Mouse (Mus musculus) cerebellum, adult 9-11 months (tissue): ENCODE data around the gene Rcan2.

Experiments
- DNase-seq: peaks from one replicate; pipeline ENCODE4 v3.0.0; 2022

Rcan2 gene

DNA sequence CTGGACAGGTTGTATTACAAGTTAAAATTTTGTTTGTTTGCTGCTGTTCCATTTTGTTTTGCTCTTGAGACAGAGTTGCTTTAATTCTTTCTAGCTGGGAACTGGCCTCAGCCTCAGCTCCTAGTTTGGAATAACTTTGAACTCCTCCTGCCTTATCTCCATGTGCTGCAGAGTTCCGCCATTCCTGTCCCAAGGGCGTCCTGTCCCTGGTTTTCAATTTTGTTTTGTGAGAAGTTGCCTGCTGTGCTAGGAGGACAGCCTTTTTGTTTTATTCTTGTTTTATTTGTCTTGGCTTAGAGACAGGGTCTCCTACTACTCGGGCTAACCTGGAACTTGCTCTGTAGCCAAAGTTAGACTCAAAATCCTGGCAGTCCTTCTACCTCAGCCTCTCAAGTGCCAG is 26.1 kb downstream of the Rcan2 start:
- DNase-seq = no peak

DNA sequence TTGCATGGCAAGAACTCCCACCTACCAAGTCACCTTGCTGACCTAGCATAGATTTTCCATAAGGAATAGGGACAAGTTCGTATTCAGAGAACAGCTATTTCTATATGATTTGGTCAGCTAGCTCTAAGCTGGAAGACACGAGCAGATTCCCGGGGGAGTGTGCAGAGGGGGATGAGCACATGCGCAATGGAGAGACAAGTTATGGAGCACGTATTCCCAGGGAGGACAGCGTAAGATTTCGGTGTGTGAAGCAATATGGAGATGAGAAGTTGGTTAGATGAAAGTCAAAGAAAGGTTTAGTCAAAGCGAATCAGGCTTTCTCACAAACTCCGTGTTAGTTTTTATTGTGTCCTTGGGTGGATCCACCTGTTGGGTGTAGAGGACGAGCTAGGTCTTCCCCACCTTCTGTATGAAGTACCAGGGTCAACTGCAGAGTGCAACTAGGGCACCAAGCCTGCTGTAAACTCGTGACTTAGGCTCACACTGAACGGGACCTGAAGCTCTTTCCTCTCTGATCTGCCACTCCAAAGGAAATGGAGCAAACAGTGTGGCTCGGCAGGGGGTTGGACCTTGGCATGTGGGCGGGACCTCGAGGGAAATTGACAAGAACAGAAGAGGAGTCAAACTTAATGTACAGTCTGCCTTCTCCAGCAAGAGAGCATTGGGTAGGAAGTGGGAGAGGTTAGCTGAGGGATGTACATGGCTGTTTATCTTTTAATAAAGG is 31.4 kb downstream of the Rcan2 start:
- no peak for DNase-seq

DNA sequence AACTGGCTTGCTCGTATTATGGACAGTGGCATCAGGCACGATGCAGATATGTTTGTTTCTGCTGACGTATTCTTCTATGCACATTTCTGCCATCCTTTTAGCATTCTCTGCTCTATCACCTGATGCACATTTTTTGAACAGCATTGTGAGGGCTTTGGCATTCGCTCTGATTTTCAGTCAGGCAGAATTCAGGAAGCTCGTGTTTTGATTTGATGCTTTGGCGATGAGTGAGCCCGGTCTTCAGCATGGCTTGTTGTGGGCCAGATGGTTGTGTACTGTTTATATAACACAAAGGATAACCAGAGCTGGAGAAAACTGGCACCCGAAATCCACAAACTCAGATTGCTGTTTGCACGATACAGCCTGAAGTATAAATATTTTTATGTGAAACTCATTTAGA is 39.1 kb downstream of the Rcan2 start:
- peak; percentile 90 for DNase-seq

DNA sequence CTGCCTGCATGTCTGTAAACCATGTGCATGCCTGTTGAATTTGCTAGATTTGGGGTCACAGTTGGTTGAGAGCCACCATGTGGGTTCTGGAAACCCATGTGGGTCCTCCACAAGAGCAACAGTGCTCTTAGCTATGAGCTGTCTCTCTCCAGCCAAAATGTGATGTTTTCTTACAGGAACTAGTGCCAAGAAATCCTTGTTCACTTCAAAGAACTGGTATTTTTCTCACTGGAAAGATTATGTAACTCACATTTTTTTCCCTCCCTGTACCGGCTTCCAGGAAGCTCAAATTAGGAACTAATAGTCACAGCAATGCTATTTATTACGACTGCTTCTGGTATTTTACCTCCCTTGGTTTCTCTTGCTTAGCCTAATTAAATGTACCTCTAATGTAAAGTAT is 45.6 kb downstream of the Rcan2 start:
- no peak for DNase-seq

DNA sequence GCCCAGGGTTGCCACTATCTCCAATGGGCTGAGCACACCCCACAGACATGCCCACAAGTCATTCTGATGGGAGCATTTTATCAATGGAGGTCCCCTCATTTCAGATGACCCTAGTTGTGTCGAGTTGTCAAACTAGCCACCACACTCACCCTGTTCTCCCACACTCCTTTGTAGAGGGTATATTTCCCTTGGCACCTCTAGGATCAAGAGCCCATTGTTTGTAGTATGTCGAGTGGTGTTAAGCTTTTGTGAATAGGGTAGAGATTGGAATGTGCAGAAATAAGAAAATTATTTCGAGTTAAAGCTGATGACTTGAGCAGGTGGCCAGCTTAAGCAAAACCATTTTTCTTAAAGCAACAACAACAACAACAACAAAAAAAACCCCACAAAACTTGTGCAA is 47.8 kb downstream of the Rcan2 start:
- no peak for DNase-seq

DNA sequence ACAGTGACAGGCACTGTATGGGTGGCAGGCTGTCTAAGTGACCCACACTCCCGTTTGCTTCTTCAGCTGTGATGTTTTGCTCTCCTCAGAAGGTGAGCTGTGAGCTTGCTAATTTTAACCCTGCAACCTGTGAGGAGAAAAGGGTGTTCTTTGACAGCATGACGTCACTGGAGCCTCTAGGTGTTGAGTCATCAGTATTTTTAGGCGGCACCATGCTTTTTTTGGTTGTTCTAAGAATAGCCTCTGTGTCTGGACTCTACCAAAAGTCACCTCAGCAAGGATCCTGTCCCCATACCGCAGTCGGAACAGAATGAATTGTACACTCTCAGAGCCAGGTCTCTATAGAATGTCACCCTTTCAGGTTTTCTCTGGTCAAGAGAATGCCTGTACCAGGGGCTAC is 54.0 kb downstream of the Rcan2 start:
- no peak for DNase-seq

DNA sequence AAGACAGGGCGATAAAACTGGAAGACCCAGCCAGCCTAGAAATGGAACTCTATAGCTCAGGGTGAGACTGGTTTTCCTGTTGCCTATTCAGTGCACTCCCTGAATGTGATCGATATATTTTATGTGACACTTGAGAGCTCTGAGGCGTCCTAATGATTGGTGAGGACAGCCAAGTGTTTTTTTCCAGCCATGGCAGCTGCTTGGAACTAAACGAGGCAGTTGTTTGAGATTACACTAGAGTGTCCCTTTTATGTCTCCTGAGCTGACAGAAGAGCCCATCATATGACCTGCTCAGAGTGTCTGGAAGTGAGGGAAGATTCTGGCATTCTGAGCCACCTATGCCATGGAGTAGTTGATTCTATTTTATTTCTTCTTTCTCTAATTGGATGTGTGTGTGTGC is 54.9 kb downstream of the Rcan2 start:
- DNase-seq = no peak

DNA sequence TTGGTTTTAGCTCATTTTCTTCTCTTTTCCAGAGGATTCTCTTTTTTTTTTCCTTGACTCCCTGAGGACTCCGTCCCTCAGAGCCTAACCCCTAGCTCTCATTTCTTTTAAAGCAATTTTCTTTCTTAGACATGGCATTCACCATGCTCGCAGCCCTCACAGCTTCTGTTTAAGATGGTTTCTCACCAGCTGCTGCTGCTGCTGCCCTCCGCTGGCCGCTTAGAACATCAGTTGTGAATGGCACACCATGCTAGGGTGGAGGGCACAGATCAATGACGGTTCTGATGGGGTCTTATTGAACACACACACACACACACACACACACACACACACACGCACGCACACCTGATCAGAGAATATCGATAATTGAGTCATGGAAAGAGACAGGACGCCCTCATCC is 67.7 kb downstream of the Rcan2 start:
- DNase-seq = no peak

DNA sequence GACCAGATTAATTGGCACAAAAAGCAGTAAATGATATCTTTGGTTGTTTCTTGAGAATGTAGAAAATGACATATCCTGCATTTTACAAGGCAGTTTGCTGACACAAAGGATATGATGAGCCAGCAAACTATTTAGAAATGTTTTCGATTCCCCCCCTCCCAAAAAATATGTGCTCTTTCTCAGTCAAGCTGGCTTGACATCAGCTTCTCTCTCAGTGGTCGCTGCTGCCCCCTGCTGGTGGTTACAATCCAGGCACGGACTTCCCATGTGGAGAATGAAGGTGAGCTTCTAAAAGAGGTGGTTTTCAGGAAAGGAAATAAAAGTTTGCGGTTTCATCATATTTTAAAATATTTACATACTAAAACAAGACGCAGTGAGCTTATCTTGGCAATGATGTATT is 68.5 kb downstream of the Rcan2 start:
- DNase-seq = peak; percentile 75

DNA sequence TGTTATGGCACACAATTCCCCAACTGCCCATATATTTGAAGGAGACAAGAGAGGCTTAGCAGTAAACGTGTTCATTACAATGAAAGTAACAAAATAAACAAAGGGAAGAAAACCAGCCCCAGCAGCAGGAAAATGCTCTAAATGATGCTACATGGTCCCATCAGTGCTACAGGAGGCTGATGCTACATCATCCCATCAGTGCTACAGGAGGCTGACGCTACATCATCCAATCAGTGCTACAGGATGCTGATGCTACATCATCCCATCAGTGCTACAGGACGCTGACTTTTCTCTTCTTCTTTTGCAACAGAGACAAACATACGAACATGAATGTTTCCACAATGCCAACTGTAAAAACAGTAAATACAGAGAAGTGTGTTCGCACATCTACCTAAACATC is 73.3 kb downstream of the Rcan2 start:
- no peak for DNase-seq

DNA sequence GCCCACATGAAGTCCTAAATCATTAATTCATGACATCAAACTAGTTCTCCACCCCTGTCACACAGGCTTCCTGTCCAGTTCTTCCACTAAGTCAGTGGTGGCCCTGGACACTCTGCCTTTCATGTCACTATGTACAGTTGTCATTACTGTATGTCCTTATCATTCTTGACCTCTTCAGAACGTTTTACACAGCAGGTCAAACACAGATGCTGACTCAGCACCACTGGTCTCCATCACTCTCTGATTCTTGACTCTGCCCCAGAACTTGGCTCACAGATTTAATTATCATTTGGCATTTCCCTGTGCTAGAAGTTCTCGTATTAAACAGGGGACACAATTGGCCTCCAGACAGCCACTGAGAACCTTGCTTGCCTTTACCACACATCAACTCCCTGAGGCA is 76.3 kb downstream of the Rcan2 start:
- DNase-seq = no peak

DNA sequence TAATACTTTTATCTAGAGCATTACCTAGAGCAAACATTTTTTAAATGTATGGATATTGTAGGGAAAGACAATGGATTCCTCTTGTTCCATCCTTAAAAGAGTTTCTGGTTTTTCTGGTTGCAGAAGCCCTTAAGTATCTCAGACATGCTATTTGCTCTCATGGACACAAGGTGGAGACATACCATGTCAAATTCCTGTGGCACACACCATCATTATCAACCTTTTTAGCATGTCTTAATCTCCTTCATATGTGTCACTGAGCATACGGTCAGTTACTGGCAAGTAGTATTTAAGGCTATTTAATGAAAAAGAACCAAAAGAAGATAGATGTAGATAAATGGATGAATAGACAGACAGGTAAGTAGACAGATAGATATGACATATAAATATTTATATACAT is 81.9 kb downstream of the Rcan2 start:
- DNase-seq = peak; percentile 19

DNA sequence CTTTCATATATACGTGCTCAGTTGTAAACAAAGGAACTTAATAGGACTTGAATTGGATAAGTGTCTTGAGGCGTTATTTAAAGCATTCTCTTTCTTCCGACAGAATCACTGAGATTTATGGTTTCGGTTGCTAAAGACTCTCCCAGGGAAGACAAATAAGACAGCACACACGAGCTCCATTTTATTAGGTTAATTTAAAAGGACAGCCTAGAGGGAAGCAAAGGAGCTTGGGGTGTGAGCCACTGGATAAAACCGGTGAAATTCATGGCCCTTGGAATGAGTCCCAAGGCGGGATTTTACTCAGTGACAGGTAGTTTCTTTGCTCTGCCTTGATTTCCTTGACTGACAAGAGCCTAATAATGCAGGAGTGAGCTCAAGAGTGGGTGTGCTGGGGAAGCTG is 85.1 kb downstream of the Rcan2 start:
- no peak for DNase-seq

DNA sequence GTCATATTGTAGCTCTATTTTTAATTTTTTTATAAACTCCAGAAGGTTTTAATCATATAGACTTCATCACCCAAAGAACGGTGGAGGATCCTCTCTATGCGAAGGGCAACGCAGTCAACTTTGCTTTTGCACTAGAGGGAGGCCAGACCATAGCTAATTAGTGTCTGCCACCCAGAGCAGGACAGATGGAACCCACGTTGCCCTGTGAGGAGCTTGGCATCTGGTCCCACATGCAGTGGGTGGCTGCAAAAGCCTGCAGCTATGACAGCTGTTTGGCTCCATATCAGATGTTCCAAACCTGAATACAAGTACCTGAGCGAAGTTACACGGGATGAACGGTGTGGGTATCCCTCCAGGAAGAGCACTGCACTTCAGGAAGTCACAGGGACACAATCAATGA is 86.8 kb downstream of the Rcan2 start:
- DNase-seq = no peak

DNA sequence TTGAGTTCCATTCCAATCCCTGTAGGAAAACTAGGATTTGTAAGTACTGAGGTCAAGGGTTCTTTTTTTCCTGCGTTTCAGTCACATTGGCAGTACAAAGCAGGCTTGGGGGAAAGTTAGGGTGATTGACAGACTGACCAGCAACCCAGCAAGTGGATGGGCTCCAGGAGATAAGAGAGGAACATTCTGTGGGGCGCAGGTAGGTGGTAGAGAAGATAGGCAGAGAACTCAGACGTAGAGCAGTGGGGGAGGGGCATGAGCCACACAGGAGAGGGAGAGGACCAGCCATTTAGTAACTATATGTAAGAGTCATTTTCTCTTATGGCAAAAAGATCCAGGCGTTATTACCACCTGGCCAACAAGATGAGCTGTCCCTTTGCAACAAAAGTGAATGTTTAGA is 96.2 kb downstream of the Rcan2 start:
- no peak for DNase-seq

DNA sequence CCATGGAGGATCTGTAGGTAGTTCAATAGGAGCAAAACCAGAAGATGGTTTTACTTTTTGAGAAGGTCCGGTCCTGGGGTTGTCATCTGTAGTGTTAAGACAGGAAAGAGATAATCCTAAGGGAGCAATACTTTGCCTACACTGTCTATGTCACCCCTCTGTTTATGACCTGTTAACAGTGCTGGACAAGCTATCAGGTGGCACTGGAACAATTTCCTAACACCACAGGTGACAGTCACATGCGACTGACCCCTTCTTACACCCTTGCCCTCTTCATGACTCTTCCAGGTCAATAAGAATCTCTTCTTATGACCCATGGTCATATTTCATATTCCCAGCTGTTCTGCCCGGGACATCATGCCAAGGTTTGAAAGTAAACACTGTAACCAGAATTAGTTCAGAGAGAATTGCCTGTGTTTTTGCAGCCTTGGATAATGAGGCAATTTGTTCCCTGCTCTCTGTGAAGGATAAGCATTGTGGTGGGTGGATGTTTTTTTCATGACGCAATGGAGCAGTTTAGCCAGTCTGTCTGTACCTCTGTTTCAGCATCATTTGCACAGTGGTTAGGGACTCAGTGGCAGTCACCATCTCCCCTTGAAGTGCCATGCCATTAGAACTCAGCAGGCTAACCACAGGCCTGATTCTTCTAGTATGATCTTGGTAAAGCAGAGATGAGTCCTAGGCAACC is 98.4 kb downstream of the Rcan2 start:
- DNase-seq = no peak

DNA sequence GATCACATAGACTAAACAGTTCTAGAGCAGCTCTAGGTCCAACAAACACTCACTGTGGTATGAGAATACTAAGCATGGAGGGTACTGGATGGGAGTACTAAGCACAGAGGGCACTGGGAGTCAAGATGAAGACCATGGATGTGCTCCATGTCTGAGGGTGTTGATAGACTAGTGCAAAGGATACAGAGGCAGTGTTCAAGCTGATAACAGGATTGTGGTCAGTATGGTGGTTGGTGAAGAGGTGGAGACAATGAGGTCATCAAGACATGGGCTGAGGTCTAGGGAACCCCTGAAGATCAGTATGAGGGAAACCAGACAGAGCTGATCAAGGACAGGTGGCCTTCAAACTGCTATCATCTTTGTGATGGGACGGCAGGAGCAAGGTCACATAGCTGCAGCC is 99.0 kb downstream of the Rcan2 start:
- no peak for DNase-seq

DNA sequence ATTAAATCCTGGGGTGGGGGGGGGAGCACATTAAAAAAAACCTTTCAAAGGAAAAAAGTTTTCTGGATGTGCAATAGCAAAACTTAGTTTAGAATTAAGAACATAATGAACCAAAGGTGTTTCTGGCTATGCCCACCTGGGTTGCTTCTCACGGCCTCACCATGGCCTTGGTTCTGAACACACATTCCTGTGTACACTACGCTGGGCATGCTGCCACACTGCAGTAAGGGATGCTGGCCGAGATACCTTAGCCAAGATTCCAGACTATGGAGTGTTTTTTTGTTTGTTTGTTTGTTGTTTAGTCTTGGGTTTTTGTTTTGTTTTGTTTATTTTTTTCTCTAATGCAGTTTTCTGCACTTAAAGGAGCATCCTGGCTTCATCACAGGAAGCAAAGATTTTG is 100.3 kb downstream of the Rcan2 start:
- no peak for DNase-seq

DNA sequence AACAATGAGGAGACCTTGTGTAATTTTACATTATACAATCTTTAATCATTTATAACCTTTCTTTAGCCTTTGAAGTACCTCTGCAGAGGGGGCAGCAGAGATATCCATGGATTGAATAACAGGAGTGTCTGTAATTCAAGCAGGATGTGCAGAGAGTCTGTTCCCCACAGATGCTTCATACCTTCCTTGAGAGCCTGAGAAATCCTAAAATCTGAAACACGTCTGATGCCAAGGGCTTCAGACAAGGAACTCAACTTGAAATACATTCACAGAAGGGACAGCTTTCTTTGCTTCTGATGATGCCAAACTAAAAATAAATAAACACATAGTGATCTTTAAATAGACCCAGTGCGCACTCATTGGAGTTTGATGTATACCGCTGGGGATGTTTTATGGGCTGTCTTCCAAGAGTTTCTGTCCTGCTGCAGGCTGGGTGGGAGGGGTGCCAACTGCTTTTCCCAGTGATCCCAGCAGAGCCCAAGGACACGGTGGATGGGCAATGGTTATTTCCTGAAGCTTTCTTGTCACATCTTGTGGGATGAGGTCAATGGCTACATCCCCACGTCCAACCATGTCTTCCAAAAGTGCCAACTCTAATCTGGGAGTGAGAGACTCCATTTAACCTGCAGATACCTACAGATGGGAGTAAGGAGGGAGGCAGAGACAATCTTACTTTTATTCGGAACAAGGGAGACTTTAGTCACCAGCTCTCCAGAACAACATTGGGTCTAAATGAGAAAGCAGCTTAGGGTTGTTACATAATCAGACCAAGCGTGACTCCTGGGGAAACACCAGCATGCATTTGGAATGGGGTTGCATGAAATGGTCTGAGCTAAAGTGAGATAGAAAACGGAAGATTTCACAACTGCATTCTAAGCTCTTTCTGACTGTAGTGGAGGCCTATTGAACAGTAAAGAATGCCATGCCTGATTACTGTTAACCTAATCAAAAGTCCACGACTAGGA is 102.9 kb downstream of the Rcan2 start:
- DNase-seq = peak; percentile 14

DNA sequence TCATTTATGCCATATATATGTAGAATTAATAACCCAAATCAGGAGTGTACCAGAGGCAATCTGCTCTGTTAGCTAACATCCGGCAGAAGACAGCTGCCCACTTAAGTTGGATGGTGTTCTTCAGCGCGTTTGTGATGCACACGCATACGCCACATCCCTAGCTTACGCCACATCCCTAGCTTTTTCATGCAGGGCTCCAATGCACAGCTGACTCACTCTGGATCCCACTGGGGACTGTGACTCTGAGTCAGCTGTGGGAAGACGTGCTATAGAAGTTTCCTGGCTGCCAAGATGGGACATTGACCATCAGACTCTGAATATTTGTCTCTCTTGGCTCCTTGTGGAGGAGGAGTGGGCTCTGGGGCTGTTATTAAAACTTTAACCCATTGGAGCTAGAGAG is 103.7 kb downstream of the Rcan2 start:
- no peak for DNase-seq

DNA sequence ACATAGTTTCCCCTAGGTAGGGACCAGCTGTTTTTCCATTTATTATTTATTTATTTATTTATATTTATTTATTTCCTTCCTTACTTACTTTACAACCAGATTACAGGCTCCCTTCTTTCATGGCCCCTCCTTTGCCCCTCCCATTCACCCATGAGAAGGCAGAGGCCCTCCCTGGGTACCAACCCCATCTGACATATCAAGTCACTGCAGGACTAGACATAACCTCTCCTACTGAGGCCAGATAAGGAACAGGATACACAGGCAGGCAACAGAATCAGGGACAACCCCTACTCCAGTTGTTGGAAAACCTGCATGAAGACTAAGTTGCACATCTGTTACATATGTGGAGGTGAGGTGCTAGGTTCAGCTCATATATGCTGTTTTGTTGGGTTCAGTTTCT is 105.6 kb downstream of the Rcan2 start:
- no peak for DNase-seq

DNA sequence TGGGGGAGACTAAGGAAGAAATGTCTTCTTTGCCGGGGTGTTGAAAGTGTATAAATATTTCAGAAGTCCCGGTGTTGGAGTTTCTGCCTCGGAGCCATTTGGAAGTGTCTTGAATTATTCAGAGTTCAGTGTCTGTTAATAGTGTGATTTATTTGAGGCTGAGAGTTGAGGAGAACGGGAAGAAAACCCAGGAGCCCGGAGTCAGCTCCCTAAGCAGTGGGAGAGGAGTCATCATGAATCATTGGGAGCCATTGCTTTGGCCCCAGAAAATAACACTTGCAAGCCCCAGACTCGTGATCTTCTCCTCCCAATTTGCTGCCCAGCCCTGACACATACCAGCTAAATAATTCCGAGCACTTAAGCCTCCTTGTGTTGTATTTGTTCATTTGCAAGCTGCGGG is 115.0 kb downstream of the Rcan2 start:
- DNase-seq = no peak

DNA sequence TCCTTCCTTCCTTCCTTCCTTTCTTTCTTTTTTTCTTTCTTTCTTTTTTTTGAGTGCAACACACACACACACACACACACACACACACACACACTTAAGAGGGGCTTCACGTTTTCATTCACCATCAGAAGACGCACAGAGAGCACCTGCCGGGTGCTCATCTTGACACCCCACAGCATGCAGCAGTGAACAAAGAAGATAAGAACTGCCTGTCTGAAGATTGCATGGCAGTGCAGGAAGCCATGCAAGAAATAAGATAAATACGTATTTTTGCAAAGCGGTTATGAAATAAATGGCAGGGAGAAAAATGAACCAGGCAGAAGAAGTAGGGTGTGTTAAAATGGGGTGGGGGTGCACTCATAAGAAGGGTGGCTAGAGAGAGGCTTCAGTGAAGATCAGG is 116.0 kb downstream of the Rcan2 start:
- DNase-seq = no peak

DNA sequence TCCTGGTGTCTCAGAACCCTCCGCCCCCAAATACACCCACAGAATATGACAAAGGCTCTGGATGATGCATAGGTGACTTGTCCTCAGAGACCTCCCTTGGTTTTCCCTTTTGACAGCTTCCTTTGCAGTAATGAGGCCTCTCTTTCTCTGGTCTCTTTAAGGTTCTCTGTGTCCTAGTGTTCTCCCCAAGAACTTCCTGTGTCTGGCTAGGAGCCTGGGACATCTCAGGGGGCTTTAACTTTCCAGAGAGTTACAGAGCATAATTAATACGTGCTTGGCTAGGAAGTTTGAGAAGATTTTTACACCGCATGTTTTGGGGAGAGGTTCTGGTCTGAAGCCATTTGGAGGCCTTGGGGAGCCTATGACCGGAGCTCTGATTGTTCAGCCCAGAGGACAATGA is 128.7 kb downstream of the Rcan2 start:
- no peak for DNase-seq
